Mouse (Mus musculus) hindbrain, embryonic 15.5 days (tissue): ENCODE measurements around the gene Hspb1. TPM values are rescaled to one million over a fixed set of nuclear protein-coding genes. Genes with fewer than 3 reads are reported as not detected.

ENCODE experiments used
- ATAC-seq: fragments of 200-750 bp; cut with Nextera tagmentation; 2 replicates; pipeline ENCODE4 v1.8.0; 2017; ENCODE audit warnings: low read depth, moderate number of reproducible peaks, moderate TSS enrichment; ENCODE audit not compliant: low FRiP score
- H3K27ac ChIP-seq: fragments of 300-500 bp; sonication (generic); replicated peaks from 2 replicates; pipeline ENCODE4 v1.5.1; 2015; ENCODE audit warnings: mild to moderate bottlenecking, inconsistent platforms
- H3K27me3 ChIP-seq: fragments of 300-500 bp; sonication (generic); 2 replicates; pipeline ENCODE4 v1.6.1; 2015; ENCODE audit warnings: control low read depth, inconsistent platforms
- H3K36me3 ChIP-seq: fragments of 300-500 bp; sonication (generic); 2 replicates; pipeline ENCODE4 v1.6.1; 2015; ENCODE audit warnings: control low read depth, inconsistent platforms
- H3K4me1 ChIP-seq: fragments of 300-500 bp; sonication (generic); replicated peaks from 2 replicates; pipeline ENCODE4 v1.6.1; 2015; ENCODE audit warnings: control low read depth, inconsistent platforms
- H3K4me2 ChIP-seq: fragments of 300-500 bp; sonication (generic); 2 replicates; pipeline ENCODE4 v1.6.1; 2015; ENCODE audit warnings: moderate library complexity, mild to moderate bottlenecking, inconsistent platforms
- H3K4me3 ChIP-seq: fragments of 300-500 bp; sonication (generic); 2 replicates; pipeline ENCODE4 v1.5.1; 2015; ENCODE audit warnings: mild to moderate bottlenecking, inconsistent platforms
- H3K9ac ChIP-seq: fragments of 300-500 bp; sonication (generic); 2 replicates; pipeline ENCODE4 v1.6.1; 2015; ENCODE audit warnings: inconsistent platforms
- H3K9me3 ChIP-seq: fragments of 300-500 bp; sonication (generic); 2 replicates; pipeline ENCODE4 v1.6.1; 2016; ENCODE audit warnings: control low read depth, inconsistent platforms
- WGBS: fragments of 180-500 bp; shearing (Covaris S2); methylation state at CpG from one replicate; pipeline ENCODE4 v1.1.7; 2015; 5-methylcytosine and 5-hydroxymethylcytosine counted together
- polyA plus RNA-seq: library from polyadenylated mRNA; unstranded; fragments of >200 nt; fragmentation: Nextera tagmentation; extraction: Ambion mirVana; gene quantifications from 2 replicates; pipeline ENCODE4 v1.2.1, GENCODE M21; 2015

The Hspb1 gene
- polyA plus RNA-seq, 1 experiment from 2014 or later, result 14.8 TPM

- no peak for ATAC-seq
- peaks cover 35% of the 10 kb centered on the region for H3K36me3 ChIP-seq
Measured at GRCm38 (mm10) chr5:135916051-135916565, 28.4 kb downstream of the Hspb1 start.

GRCm38 (mm10) chr5:135916601-135917000 is 28.9 kb downstream of the Hspb1 start:
- Histone ChIP-seq H3K4me1 (peaks cover 16% of the 10 kb centered on the region; the same call in 1 of the 2 replicates), H3K9ac (no peak overlapping the region), H3K36me3 (peaks cover 35% of the 10 kb centered on the region), H3K4me3 (no peak overlapping the region), H3K27me3 (no peaks in the 10 kb centered on the region), H3K9me3 (no peaks in the 10 kb centered on the region), H3K27ac (no peak overlapping the region), H3K4me2 (no peak overlapping the region)
- no peak for ATAC-seq
- WGBS, result 92% methylated on average over 3 of the region's 3 CpGs

More at GRCm38 (mm10) chr5:135916051-135916565, 28.4 kb downstream of the Hspb1 start:
- H3K4me2 ChIP-seq, result no peak overlapping the region
- H3K27ac ChIP-seq, result no peak overlapping the region
- H3K9ac ChIP-seq, result no peak overlapping the region
- H3K9me3 ChIP-seq, result no peaks in the 10 kb centered on the region
- WGBS, result 88% methylated on average over 6 of the region's 6 CpGs
- no peaks in the 10 kb centered on the region for H3K27me3 ChIP-seq
- no peak overlapping the region for H3K4me3 ChIP-seq
- peaks cover 14% of the 10 kb centered on the region; the same call in 1 of the 2 replicates for H3K4me1 ChIP-seq

DNA sequence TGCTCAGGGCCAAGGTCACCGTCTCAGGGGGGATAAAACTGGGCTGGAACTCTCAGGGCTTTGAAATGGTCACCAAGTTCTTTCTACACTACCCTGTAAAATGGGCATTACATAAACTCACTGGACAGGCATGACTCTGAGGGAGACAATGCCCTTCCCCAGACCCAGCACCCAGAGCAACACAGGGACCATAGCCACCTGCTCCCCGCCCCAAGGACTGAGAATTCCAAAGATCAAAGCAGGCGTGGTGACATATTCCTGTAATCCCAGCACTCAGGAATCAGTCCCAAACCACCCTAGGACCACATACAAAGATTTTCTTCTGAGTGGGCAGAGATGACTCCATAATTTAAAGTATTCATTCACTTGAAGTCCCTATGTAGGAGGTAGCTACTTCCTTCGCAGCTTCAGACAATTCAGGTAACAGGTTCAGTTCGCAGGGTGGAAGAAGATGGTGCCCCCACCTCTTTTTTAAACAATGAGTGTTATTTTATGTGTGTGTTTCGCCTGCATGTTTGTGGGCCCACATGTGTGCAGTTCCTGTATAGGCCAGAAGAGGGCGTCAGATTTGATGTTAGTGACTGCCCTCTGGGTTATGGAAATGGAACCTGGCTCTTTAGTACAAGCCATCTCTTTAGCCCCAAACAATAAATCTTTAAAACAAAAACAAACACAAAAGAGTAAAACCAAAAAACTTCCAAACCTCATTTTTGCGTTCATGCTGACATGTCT is 29.8 kb downstream of the Hspb1 start:
- 97% methylated on average over 8 of the region's 8 CpGs for WGBS
- Histone ChIP-seq H3K27me3 (no peaks in the 10 kb centered on the region), H3K4me3 (no peak overlapping the region), H3K9ac (no peak overlapping the region), H3K36me3 (peaks cover 42% of the 10 kb centered on the region), H3K27ac (no peak overlapping the region), H3K9me3 (no peaks in the 10 kb centered on the region), H3K4me2 (no peak overlapping the region), H3K4me1 (peaks cover 16% of the 10 kb centered on the region; the same call in 1 of the 2 replicates)
- no peak for ATAC-seq

- Histone ChIP-seq H3K36me3 (peaks cover 42% of the 10 kb centered on the region), H3K9me3 (no peaks in the 10 kb centered on the region), H3K4me1 (peaks cover 16% of the 10 kb centered on the region; the same call in 1 of the 2 replicates), H3K9ac (no peak overlapping the region), H3K4me3 (no peak overlapping the region), H3K27ac (no peak overlapping the region), H3K27me3 (no peaks in the 10 kb centered on the region), H3K4me2 (no peak overlapping the region)
- no peak for ATAC-seq
- WGBS, result 95% methylated on average over 5 of the region's 5 CpGs
Measured at GRCm38 (mm10) chr5:135918059-135918437, 30.3 kb downstream of the Hspb1 start.

DNA sequence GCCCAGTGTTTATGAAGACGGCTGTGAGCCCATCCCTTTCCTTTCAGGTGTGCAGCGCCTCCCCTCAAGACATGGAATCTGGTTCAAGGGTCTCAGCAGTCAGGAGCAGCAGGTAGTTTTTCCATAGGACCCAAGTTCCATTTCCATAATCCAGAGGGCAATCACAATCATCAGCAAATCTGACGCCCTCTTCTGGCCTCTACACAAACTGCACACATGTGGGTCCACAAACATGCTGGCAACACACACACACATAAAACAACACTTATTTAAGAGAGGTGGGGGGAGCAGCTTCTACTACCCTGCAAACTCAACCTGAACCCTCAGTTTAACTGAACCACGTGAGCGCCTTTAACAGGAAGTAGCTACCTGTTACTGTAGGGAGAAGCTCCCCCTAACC is 30.9 kb downstream of the Hspb1 start:
- Histone ChIP-seq H3K4me1 (peaks cover 13% of the 10 kb centered on the region), H3K27ac (no peak overlapping the region), H3K4me3 (no peak overlapping the region), H3K9ac (no peak overlapping the region), H3K36me3 (peaks cover 42% of the 10 kb centered on the region), H3K4me2 (no peak overlapping the region), H3K27me3 (no peaks in the 10 kb centered on the region), H3K9me3 (no peaks in the 10 kb centered on the region)
- WGBS, result 97% methylated on average over 5 of the region's 5 CpGs
- ATAC-seq, result no peak

- ATAC-seq, result no peak
Measured at GRCm38 (mm10) chr5:135919902-135920301, 32.2 kb downstream of the Hspb1 start.

GRCm38 (mm10) chr5:135923901-135924300 is 36.2 kb downstream of the Hspb1 start:
- H3K27ac ChIP-seq, result no peak overlapping the region
- peaks cover 50% of the 10 kb centered on the region for H3K36me3 ChIP-seq
- H3K9ac ChIP-seq, result no peak overlapping the region
- no peak overlapping the region for H3K4me2 ChIP-seq
- no peaks in the 10 kb centered on the region for H3K27me3 ChIP-seq
- peaks cover 50% of the 10 kb centered on the region for H3K4me1 ChIP-seq
- no peak overlapping the region for H3K4me3 ChIP-seq
- no peak for ATAC-seq
- no peaks in the 10 kb centered on the region for H3K9me3 ChIP-seq
- 92% methylated on average over 7 of the region's 7 CpGs for WGBS

More at GRCm38 (mm10) chr5:135919902-135920301, 32.2 kb downstream of the Hspb1 start:
- no peaks in the 10 kb centered on the region for H3K9me3 ChIP-seq
- no peak overlapping the region for H3K27ac ChIP-seq
- no peak overlapping the region for H3K9ac ChIP-seq
- no peak overlapping the region for H3K4me3 ChIP-seq
- H3K4me1 ChIP-seq, result peaks cover 13% of the 10 kb centered on the region
- H3K36me3 ChIP-seq, result peaks cover 42% of the 10 kb centered on the region
- 85% methylated on average over 3 of the region's 3 CpGs for WGBS
- no peaks in the 10 kb centered on the region for H3K27me3 ChIP-seq
- no peak overlapping the region for H3K4me2 ChIP-seq

DNA sequence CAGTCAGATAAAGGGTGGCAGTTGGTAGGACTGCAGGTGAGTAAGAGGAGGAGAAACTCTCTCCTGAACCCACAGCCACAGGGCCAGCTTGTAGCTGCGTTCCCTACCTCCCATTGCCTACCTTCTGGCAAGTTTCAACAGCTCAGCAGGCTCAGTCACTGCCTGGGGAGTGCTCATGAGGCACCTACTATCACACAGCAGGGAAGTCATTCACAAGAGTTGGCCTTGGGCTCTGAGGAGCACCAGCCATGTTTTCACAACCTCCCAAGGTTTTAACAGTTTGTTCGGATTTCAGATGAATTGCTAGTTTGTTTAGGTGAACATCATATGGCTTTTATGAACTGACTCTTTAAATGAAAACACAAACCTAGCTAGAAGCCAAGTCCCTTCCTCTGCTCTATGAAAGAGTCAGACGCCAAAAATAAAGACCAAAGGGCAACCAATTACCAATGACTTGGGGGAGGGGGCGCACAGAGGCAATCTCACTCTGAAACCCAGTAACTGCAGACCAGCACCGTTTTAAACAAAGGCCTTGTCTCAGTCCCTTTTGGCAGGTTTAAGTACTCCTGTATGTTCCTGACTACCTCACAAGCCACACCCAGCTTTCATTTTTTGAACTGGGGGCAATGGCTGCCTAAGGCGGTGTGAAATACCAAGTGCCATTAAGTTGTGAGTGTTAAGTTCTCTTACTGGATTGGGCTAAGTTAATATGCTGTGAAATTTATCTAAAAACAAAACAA is 42.1 kb downstream of the Hspb1 start:
- no peak overlapping the region for H3K4me3 ChIP-seq
- peaks cover 46% of the 10 kb centered on the region for H3K36me3 ChIP-seq
- peaks cover 73% of the 10 kb centered on the region for H3K4me1 ChIP-seq
- WGBS, result 78% methylated on average over 6 of the region's 6 CpGs
- no peak overlapping the region for H3K4me2 ChIP-seq
- no peaks in the 10 kb centered on the region for H3K9me3 ChIP-seq
- no peaks in the 10 kb centered on the region for H3K27me3 ChIP-seq
- no peak overlapping the region for H3K27ac ChIP-seq
- no peak for ATAC-seq
- H3K9ac ChIP-seq, result no peak overlapping the region

DNA sequence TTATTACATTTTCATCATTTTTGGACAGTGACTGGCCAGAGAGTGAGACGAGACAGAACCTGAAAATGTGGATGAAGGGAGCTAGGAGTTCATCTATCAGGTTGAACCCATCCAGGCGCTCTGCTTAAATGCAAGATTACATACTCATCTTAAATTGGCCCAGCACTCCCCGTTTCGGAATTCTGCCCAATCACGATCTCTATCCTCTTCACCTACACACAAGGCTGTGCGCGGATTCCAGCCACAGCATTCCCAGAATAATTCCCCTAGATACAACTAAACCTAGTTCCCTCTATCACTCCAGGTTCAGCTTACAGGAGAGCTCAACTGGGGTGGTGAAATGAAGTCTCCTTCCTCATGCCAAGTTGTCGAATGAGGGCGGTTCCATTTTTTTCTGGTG is 43.8 kb downstream of the Hspb1 start:
- Histone ChIP-seq H3K4me3 (peak overlapping the region; percentile 93), H3K4me1 (peaks cover 62% of the 10 kb centered on the region), H3K4me2 (peak overlapping the region; percentile 62), H3K9me3 (no peaks in the 10 kb centered on the region), H3K27me3 (no peaks in the 10 kb centered on the region), H3K9ac (no peak overlapping the region), H3K36me3 (peaks cover 38% of the 10 kb centered on the region), H3K27ac (no peak overlapping the region)
- no peak for ATAC-seq
- WGBS, result 91% methylated on average over 9 of the region's 9 CpGs

GRCm38 (mm10) chr5:135932359-135932758 is 44.6 kb downstream of the Hspb1 start:
- Histone ChIP-seq H3K9ac (peak overlapping the region; percentile 91), H3K27me3 (no peaks in the 10 kb centered on the region), H3K4me1 (peaks cover 53% of the 10 kb centered on the region), H3K4me2 (peak overlapping the region; percentile 62), H3K27ac (peak overlapping the region; percentile 16; the same call in 1 of the 2 replicates), H3K36me3 (peaks cover 31% of the 10 kb centered on the region), H3K4me3 (peak overlapping the region; percentile 93), H3K9me3 (no peaks in the 10 kb centered on the region)
- 43% methylated on average over 2 of the region's 2 CpGs for WGBS
- ATAC-seq, result no peak

DNA sequence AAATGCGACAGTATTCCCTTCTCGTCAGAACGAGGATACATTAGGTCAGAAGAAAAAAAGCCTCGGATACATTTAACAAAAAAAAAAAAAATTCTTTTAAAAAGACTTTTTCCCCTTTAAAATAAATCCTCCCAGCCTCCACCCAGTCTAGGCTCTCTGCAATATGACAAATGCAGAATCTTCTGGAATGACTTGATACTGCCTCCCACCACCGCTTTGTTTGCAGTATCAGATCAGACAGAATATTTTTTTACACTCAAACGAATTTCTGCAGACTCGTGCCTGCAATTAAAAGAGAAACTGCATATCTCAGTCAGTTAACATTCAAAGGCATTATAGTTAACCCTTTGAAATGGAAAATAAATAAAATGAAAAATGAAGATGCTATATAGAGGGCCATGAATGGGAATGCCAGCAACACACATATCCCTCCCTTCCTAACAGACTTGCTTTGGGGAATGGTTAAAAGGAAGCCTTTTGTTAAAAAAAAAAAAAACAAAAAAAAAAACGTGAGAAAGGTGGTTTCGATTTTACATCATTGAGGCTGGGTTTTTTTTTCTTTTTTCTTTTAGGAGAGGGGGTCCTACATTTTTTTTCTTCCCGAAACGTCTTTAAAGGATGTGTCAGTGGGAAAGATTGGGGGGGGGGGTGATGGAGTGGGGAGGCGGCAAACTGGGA is 45.6 kb downstream of the Hspb1 start:
- Histone ChIP-seq H3K9ac (peak overlapping the region; percentile 91), H3K4me3 (peak overlapping the region; percentile 93), H3K27ac (peak overlapping the region; percentile 98), H3K4me2 (peak overlapping the region; percentile 62), H3K9me3 (no peaks in the 10 kb centered on the region), H3K4me1 (peaks cover 44% of the 10 kb centered on the region), H3K36me3 (peaks cover 29% of the 10 kb centered on the region), H3K27me3 (no peaks in the 10 kb centered on the region)
- 9% methylated on average over 12 of the region's 12 CpGs for WGBS
- ATAC-seq, result no peak
